Mouse (Mus musculus) embryonic facial prominence, embryonic 13.5 days (tissue): ENCODE measurements at regions not wholly inside any gene's neighbourhood (a gene's known extent, or its start where the extent isn't known, plus 50 kb on each side); places are given as distances from the start of the nearest gene placed in this dataset.

Experiments used
- ATAC-seq: fragments of 200-750 bp; cut with Nextera tagmentation; 2 replicates; pipeline ENCODE4 v1.8.0; 2017; ENCODE audit warnings: low read depth; ENCODE audit not compliant: insufficient number of reproducible peaks, insufficient read depth, low FRiP score, low TSS enrichment
- H3K27ac ChIP-seq: fragments of 300-500 bp; sonication (generic); 2 replicates; pipeline ENCODE4 v1.5.1; 2015; ENCODE audit warnings: moderate library complexity, mild to moderate bottlenecking, inconsistent platforms
- H3K27me3 ChIP-seq: fragments of 300-500 bp; sonication (generic); 2 replicates; pipeline ENCODE4 v1.6.1; 2015; ENCODE audit warnings: mild to moderate bottlenecking, inconsistent platforms
- H3K36me3 ChIP-seq: fragments of 300-500 bp; sonication (generic); 2 replicates; pipeline ENCODE4 v1.6.1; 2015; ENCODE audit warnings: mild to moderate bottlenecking, inconsistent platforms
- H3K4me1 ChIP-seq: fragments of 300-500 bp; sonication (generic); 2 replicates; pipeline ENCODE4 v1.6.1; 2015; ENCODE audit warnings: inconsistent platforms
- H3K4me2 ChIP-seq: fragments of 300-500 bp; sonication (generic); 2 replicates; pipeline ENCODE4 v1.6.1; 2015; ENCODE audit warnings: moderate library complexity, mild to moderate bottlenecking, inconsistent platforms
- H3K4me3 ChIP-seq: fragments of 300-500 bp; sonication (generic); 2 replicates; pipeline ENCODE4 v1.5.1; 2015; ENCODE audit warnings: mild to moderate bottlenecking, inconsistent platforms
- H3K9ac ChIP-seq: fragments of 300-500 bp; sonication (generic); 2 replicates; pipeline ENCODE4 v1.6.1; 2015; ENCODE audit warnings: mild to moderate bottlenecking, inconsistent platforms
- H3K9me3 ChIP-seq: fragments of 300-500 bp; sonication (generic); 2 replicates; pipeline ENCODE4 v1.6.1; 2016; ENCODE audit warnings: inconsistent platforms
- WGBS: fragments of 180-500 bp; shearing (Covaris S2); methylation state at CpG from one replicate; pipeline ENCODE4 v1.1.7; 2015; ENCODE audit warnings: mixed read lengths; 5-methylcytosine and 5-hydroxymethylcytosine counted together

- Histone ChIP-seq H3K4me3 (no peak overlapping the region), H3K9ac (no peak overlapping the region), H3K27me3 (no peaks in the 10 kb centered on the region), H3K36me3 (no peaks in the 10 kb centered on the region), H3K4me2 (no peak overlapping the region), H3K27ac (no peak overlapping the region), H3K4me1 (no peaks in the 10 kb centered on the region), H3K9me3 (no peaks in the 10 kb centered on the region; the same call in 1 of the 2 replicates)
- 73% methylated on average over 6 of the region's 6 CpGs for WGBS
- no peak for ATAC-seq
Observed at GRCm38 (mm10) chr10:9095163-9095562, 209.3 kb upstream of the Sash1 start.

GRCm38 (mm10) chr10:9092237-9092885, 206.5 kb upstream of the Sash1 start:
- Histone ChIP-seq H3K9me3 (no peaks in the 10 kb centered on the region), H3K4me1 (no peaks in the 10 kb centered on the region), H3K27ac (no peak overlapping the region), H3K9ac (no peak overlapping the region), H3K36me3 (no peaks in the 10 kb centered on the region), H3K4me2 (no peak overlapping the region), H3K27me3 (no peaks in the 10 kb centered on the region), H3K4me3 (no peak overlapping the region)
- 68% methylated on average over 10 of the region's 10 CpGs for WGBS
- no peak for ATAC-seq

GRCm38 (mm10) chr10:9090961-9091360, 205.1 kb upstream of the Sash1 start:
- H3K9ac ChIP-seq: no peak overlapping the region
- no peaks in the 10 kb centered on the region for H3K4me1 ChIP-seq
- no peaks in the 10 kb centered on the region for H3K36me3 ChIP-seq
- H3K27ac ChIP-seq: no peak overlapping the region
- no peaks in the 10 kb centered on the region for H3K27me3 ChIP-seq
- 90% methylated on average over 6 of the region's 6 CpGs for WGBS
- H3K4me3 ChIP-seq: no peak overlapping the region
- no peak for ATAC-seq
- H3K4me2 ChIP-seq: no peak overlapping the region
- no peaks in the 10 kb centered on the region for H3K9me3 ChIP-seq

- no peak overlapping the region for H3K4me3 ChIP-seq
- no peak overlapping the region for H3K9ac ChIP-seq
- no peaks in the 10 kb centered on the region for H3K4me1 ChIP-seq
- ATAC-seq: no peak
- H3K27me3 ChIP-seq: no peaks in the 10 kb centered on the region
- H3K27ac ChIP-seq: no peak overlapping the region
- no peak overlapping the region for H3K4me2 ChIP-seq
- no peaks in the 10 kb centered on the region for H3K36me3 ChIP-seq
- WGBS: 90% methylated on average over 3 of the region's 3 CpGs
- H3K9me3 ChIP-seq: no peaks in the 10 kb centered on the region
Observed at GRCm38 (mm10) chr10:9087871-9088270, 202.0 kb upstream of the Sash1 start.

- Histone ChIP-seq H3K9me3 (no peaks in the 10 kb centered on the region), H3K4me2 (no peak overlapping the region), H3K4me1 (no peaks in the 10 kb centered on the region), H3K4me3 (no peak overlapping the region), H3K27me3 (no peaks in the 10 kb centered on the region), H3K36me3 (no peaks in the 10 kb centered on the region), H3K9ac (no peak overlapping the region), H3K27ac (no peak overlapping the region)
- no peak for ATAC-seq
- WGBS: 75% methylated on average over 3 of the region's 3 CpGs
Observed at GRCm38 (mm10) chr10:9087171-9087570, 201.3 kb upstream of the Sash1 start.

- Histone ChIP-seq H3K4me3 (no peak overlapping the region), H3K27ac (no peak overlapping the region), H3K4me2 (no peak overlapping the region), H3K4me1 (no peaks in the 10 kb centered on the region), H3K27me3 (no peaks in the 10 kb centered on the region), H3K9ac (no peak overlapping the region), H3K9me3 (no peaks in the 10 kb centered on the region), H3K36me3 (no peaks in the 10 kb centered on the region)
- ATAC-seq: no peak
- 84% methylated on average over 2 of the region's 2 CpGs for WGBS
Observed at GRCm38 (mm10) chr10:9086666-9087065, 200.8 kb upstream of the Sash1 start.

- Histone ChIP-seq H3K36me3 (no peaks in the 10 kb centered on the region), H3K27ac (no peak overlapping the region), H3K4me3 (no peak overlapping the region), H3K9ac (no peak overlapping the region), H3K27me3 (no peaks in the 10 kb centered on the region), H3K4me2 (no peak overlapping the region), H3K9me3 (no peaks in the 10 kb centered on the region), H3K4me1 (no peaks in the 10 kb centered on the region)
- ATAC-seq: no peak
- WGBS: 62% methylated on average over 7 of the region's 7 CpGs
Observed at GRCm38 (mm10) chr10:9085441-9085840, 199.6 kb upstream of the Sash1 start.

GRCm38 (mm10) chr10:9074916-9075315, 189.0 kb upstream of the Sash1 start:
- Histone ChIP-seq H3K4me2 (no peak overlapping the region), H3K4me1 (no peaks in the 10 kb centered on the region), H3K9ac (no peak overlapping the region), H3K9me3 (no peaks in the 10 kb centered on the region), H3K27me3 (no peaks in the 10 kb centered on the region), H3K4me3 (no peak overlapping the region), H3K27ac (no peak overlapping the region), H3K36me3 (no peaks in the 10 kb centered on the region)
- ATAC-seq: no peak
- WGBS: 86% methylated on average over 2 of the region's 2 CpGs

- WGBS: 19% methylated on average over 5 of the region's 5 CpGs
- H3K4me2 ChIP-seq: no peak overlapping the region
- ATAC-seq: no peak
- no peak overlapping the region for H3K9ac ChIP-seq
- H3K36me3 ChIP-seq: no peaks in the 10 kb centered on the region
- no peaks in the 10 kb centered on the region for H3K4me1 ChIP-seq
- no peak overlapping the region for H3K4me3 ChIP-seq
- H3K9me3 ChIP-seq: no peaks in the 10 kb centered on the region
- no peaks in the 10 kb centered on the region for H3K27me3 ChIP-seq
- no peak overlapping the region for H3K27ac ChIP-seq
Observed at GRCm38 (mm10) chr10:9071630-9072029, 185.8 kb upstream of the Sash1 start.

GRCm38 (mm10) chr10:9069608-9070190, 183.8 kb upstream of the Sash1 start:
- no peak overlapping the region for H3K4me2 ChIP-seq
- no peak for ATAC-seq
- H3K27me3 ChIP-seq: no peaks in the 10 kb centered on the region
- no peaks in the 10 kb centered on the region for H3K36me3 ChIP-seq
- 73% methylated on average over 13 of the region's 13 CpGs for WGBS
- no peaks in the 10 kb centered on the region for H3K4me1 ChIP-seq
- H3K4me3 ChIP-seq: no peak overlapping the region
- H3K9ac ChIP-seq: no peak overlapping the region
- no peak overlapping the region for H3K27ac ChIP-seq
- no peaks in the 10 kb centered on the region for H3K9me3 ChIP-seq

GRCm38 (mm10) chr10:9066566-9066965, 180.7 kb upstream of the Sash1 start:
- H3K27me3 ChIP-seq: no peaks in the 10 kb centered on the region
- H3K4me3 ChIP-seq: no peak overlapping the region
- no peak for ATAC-seq
- H3K4me1 ChIP-seq: 0 out of 2 replicates have a peak, but pooled peaks cover 4% of the 10 kb centered on the region
- H3K4me2 ChIP-seq: no peak overlapping the region
- H3K27ac ChIP-seq: no peak overlapping the region
- H3K9ac ChIP-seq: no peak overlapping the region
- H3K9me3 ChIP-seq: no peaks in the 10 kb centered on the region
- 82% methylated on average over 3 of the region's 3 CpGs for WGBS
- H3K36me3 ChIP-seq: no peaks in the 10 kb centered on the region

- H3K9ac ChIP-seq: no peak overlapping the region
- no peak overlapping the region for H3K4me2 ChIP-seq
- no peak for ATAC-seq
- H3K27me3 ChIP-seq: no peaks in the 10 kb centered on the region
- WGBS: 96% methylated on average over 3 of the region's 3 CpGs
- no peaks in the 10 kb centered on the region for H3K36me3 ChIP-seq
- H3K9me3 ChIP-seq: no peaks in the 10 kb centered on the region
- no peak overlapping the region for H3K4me3 ChIP-seq
- 0 out of 2 replicates have a peak, but pooled peaks cover 4% of the 10 kb centered on the region for H3K4me1 ChIP-seq
- H3K27ac ChIP-seq: no peak overlapping the region
Observed at GRCm38 (mm10) chr10:9061979-9062378, 176.1 kb upstream of the Sash1 start.
